Mouse (Mus musculus) T-helper 17 cell (primary cell): ENCODE measurements around the gene Wdr77.
"Not testable (repeated sequence)": the region's sequence is repeated elsewhere in the genome, so short reads cannot be mapped to it uniquely, and the experiment has no call there.

ENCODE experiments used
- in situ Hi-C, 2 experiments: fragments of 300-600 bp; cut with MboI, MseI; formaldehyde crosslinking; loops; 1 replicate in 1 of 2; 2 replicates in 1 of 2; pipeline ENCODE4 v1.15.1; 2025; ENCODE audit warnings: high pct_unique_total_duplicates in 2 of 2

The Wdr77 gene

DNA sequence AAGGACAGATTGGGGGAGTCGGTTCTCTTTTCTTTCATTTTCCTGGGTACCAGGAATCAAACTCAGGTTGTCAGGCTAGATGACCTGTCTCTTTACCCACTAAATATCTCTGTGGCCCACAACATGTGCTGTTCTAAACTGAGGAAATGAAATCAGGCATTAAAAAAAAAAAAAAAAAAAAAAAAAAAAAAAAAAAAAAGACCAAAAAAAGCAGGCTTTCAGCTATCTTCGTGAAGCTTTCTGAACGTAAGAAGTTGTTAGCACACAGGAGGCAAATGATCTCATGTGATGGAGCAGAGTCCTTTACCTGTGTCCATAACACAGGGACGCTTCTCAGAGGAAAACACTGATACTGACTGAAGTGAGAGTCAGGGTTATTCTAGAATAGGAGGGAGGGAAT lies 23.1 kb upstream of the Wdr77 start:
- in situ Hi-C loops, result no loop called here

DNA sequence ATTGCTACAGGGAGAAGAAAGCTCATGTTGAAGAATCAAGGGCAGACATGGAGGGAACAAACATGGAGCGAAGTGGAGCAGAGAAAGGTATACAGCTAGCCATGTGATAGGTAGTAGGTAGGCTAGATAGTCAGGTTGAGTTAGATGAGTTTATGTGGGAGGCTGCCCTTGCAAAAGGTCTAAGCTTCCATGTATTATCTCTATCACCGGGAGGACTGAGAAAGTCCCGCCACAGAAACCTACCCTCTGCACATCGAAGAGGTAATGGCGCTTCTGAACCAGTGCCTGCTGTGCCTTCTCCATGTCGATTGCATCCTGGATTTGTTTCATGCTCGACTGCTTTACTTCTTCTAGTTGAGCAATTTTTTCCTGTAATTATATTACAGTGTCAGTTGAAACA lies 7.8 kb upstream of the Wdr77 start:
- in situ Hi-C loops, result loop anchor here in 1 of 2 experiments (10.0 to 25.0 kb wide), 2 partner anchors 1386 to 1843 kb away; partner anchors contain the start of gene Rbm15

DNA sequence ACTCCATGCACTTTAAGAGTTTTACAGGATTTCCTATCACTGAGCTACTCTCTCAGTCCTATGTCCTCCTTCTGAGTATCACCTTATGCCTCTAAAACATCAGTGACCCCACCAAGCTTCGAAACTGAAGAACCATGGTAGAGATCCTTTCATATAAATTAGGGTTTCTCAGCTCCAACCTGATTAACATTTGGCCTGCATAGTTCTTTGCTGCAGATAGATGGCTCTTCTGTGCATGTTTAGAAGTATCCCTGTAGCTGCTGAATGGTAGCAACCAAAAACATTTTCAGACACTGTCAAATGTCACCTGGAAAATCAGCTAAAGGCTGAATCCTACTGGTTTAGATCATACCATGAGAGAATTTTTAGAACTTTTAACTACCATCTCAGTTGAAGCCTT lies 1.9 kb upstream of the Wdr77 start:
- in situ Hi-C loops, result loop anchor here in 1 of 2 experiments (5.0 to 25.0 kb wide), 4 partner anchors 60 to 1838 kb away; partner anchors contain the start of genes Ddx20 and Rbm15

DNA sequence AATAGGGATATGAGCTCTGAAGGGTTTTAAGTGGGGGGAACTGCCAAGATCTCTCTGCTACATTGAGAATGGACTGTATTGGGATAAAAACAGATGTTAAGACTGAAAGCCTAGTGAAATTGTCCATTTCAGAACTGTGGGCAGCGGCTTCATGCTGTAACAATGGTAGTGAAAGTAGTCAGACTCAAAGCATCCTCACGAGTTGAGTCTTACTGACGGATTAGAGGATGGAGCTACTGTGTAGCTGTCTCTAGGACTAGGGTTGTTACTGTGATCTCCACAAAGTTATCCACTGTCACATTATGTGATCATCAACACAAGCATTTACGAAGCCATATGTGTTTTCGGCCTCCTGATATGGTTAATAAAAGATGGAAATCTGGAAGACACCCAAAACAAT lies 965 bp upstream of the Wdr77 start:
- in situ Hi-C loops, result loop anchor here in 1 of 2 experiments (5.0 to 25.0 kb wide), 4 partner anchors 61 to 1837 kb away; partner anchors contain the start of genes Ddx20 and Rbm15

DNA sequence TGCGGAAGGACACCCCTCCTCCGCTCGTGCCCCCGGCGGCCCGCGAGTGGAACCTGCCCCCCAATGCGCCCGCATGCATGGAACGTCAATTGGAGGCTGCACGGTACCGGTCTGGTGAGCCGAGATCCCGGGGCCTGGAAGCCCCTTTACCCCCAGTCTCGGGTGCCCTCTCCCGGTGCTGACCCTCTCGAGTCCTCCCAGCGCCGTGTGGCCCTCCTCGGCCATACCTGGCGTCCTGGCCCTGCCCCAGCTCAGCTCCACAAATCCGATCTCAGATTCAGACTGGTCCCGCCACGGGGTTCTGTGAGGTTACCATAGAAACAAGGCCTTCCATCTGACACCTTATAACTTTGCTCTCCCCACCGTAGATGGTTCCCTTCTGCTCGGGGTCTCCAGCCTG lies 416 bp downstream of the Wdr77 start:
- in situ Hi-C loops, result loop anchor here in 1 of 2 experiments (5.0 to 25.0 kb wide), 4 partner anchors 62 to 1835 kb away; partner anchors contain the start of genes Ddx20 and Rbm15

DNA sequence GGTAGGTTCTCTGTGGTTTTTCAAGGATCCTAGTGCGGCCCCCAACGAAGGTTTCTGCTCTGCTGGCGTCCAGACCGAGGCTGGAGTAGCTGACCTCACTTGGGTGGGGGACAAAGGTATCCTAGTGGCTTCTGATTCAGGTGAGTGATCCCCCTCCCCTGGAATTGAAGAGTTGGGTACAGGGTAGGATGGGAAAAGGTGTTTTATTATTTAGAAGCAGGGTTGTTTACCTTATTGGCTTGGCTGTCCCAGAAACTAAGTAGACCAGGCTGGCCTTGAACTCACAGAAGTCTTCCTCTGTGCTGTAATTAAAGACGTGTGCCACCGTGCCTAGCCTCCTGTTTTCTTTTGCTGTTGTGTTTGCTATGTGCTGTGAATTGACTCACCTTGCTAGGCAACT lies 830 bp downstream of the Wdr77 start, which contains the start of gene Atp5f1:
Gene Atp5f1, minus strand, starts transcription at position 101 of the 400 bp plus-strand sequence.
- in situ Hi-C loops, result loop anchor here in 1 of 2 experiments (5.0 to 25.0 kb wide), 4 partner anchors 63 to 1835 kb away; partner anchors contain the start of genes Ddx20 and Rbm15

DNA sequence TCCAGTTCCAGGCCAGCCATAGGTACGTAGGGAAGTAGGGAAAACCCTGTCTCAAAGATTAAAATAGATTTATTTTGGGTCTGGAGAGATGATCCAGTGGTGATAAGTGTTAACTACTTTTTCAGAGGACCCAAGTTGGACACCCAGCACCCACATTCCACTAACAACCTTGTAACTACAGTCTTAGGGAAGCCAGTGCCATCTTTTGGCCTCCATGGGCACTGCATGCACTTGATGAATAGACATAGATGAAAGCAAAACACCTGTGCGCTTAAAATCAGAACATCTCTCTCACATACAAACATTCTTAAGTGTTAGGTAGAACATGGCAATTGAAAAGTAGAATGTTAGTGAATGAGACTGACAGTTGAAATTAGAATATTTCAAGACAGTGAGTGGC lies 1.5 kb downstream of the Wdr77 start:
- in situ Hi-C loops, result loop anchor here in 1 of 2 experiments (25.0 kb wide), 1 partner anchor 1377 kb away; the partner anchor contains the start of gene Rbm15

DNA sequence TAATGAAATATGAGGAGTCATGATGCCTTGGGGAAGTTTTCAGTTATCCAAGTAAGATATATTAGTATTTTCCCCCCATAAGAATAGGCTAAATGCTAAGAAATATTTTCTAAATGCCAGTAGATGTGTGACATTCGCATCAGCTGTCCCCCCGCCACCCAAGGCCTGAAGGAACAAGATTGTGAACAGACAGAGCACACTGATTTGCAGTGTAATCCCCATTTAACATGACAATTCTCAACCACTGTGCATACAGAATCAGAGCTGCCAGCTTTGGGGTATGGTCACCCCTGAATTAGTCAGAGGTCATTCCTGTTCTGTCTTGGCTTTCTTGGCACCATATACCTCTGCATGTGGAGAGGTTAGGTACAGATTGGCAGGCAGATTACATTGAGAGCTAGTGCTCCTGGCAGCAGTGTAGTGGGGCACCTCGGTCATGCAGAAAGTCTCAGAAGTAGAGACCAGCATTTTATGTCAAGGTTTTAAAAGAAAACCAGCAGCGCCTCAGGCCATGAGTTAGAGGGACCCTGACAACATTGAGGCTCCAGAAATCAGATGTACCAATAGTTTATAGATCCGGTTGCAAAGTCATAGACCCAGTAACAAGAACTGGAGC lies 12.8 kb downstream of the Wdr77 start:
- in situ Hi-C loops, result loop anchor here in 1 of 2 experiments (25.0 kb wide), 1 partner anchor 1365 kb away; the partner anchor contains the start of gene Rbm15

DNA sequence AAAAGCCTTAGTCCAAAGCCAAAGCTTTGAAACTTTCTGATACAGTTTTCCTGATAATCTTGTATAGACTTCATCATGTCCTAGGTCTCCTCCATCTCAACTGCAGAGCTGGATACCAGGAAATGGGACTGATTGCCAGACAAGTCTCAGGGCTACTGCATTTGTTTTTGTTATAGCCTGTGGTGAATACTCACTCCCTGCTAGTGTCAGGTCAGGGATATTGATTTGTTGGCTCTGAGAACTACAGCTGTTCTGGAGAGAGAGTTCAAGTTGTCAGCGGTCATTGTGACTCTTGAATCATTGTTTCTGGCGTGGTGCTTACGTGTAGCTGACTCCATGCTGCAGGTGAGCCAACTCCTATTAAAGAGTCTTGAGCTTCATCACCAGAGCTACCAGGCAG lies 14.2 kb downstream of the Wdr77 start, which contains the start of gene Ovgp1:
Gene Ovgp1, plus strand, starts transcription at position 301 of the 400 bp plus-strand sequence.
- in situ Hi-C loops, result loop anchor here in 1 of 2 experiments (25.0 kb wide), 1 partner anchor 1364 kb away; the partner anchor contains the start of gene Rbm15

DNA sequence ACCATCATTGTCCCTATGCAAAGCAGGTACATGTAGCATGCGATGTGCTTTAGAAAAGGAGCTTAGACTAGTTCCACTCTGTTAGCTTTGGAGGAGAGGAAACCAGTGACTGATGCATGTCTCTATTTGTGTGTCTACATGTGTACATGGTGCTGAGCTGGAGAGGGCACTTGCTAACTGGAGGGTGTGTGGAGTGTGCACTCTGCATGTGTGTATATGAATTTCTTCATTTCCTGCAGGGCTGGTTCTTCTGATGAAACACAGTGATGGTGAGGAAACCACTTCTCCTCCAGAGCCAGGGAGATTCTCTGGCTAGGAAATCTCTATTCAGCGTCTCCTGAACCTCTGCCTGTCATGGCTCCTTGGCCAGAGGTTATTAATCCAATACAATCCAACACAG lies 15.0 kb downstream of the Wdr77 start:
- in situ Hi-C loops, result loop anchor here in 1 of 2 experiments (25.0 kb wide), 1 partner anchor 1363 kb away; the partner anchor contains the start of gene Rbm15

DNA sequence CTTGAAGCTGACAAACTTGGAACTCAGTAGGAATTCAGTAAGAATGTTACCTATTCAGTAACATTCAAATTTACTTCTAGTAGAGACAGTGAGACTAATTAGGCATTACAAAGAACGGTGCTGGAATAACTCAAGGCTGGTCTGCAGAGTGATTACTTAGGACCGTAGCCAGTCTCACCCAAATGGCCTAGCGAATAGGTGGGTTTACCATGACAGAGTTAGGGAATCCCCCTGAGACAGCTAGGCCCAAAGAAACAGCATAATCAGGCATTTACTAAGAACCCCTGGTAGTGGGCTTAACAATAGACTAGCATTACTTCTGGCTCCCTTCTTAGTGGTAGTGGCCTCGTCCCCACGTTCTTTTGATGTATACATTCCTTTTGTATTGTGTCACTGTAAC lies 30.4 kb downstream of the Wdr77 start:
- in situ Hi-C loops, result loop anchor here (5.0 kb wide), 4 partner anchors 48 to 458 kb away; no protein-coding TSS in a partner anchor

DNA sequence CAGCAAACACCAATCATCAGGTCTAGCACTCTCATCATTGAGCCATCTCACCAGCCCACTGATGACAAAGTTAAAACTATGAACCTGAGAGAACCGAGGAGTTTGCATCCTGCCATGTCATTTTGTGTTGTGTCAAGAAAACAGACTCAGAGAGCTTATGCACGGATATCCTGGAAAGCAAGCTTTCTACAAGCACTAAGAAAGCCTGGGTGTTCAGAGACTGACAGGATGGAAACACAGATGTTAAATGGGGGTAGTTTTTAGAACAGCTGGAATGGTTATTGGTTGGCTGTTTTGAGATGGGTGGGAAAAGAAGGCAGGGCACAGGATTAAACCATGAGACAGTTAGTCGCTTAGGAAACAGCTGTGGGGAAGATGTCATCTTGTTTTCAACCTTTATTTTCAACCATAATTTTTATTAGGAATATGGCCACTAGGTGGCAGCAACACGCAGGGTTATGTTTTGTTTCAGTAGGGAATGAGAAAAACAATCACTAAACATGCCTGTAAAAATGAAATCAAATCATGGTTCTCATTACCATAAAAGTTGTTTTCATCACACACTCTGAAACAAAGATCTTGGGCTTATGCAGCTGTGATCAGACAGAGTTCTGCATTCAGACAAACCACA lies 32.6 kb downstream of the Wdr77 start:
- in situ Hi-C loops, result loop anchor here (5.0 kb wide), 4 partner anchors 46 to 456 kb away; no protein-coding TSS in a partner anchor

DNA sequence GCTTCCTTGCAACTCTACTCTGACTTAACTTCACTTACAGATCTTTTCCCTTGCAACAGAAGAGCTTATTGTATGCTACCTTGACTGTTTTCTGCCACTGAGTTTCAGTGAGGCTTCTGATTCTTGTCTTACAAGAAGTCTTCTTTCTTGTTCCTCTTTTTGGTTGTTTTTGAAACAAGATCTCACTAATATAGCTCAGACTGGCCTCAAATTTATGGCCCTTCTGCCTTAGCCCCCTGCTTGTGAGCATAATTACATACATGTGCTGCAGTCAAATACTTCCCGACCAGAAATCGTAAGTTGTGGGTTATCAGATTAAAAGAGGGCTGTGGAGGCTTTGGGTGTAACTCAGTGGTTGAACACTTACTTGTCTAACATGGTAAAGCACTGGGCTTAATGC lies 35.6 kb downstream of the Wdr77 start:
- in situ Hi-C loops, result loop anchor here (5.0 kb wide), 4 partner anchors 43 to 453 kb away; no protein-coding TSS in a partner anchor

DNA sequence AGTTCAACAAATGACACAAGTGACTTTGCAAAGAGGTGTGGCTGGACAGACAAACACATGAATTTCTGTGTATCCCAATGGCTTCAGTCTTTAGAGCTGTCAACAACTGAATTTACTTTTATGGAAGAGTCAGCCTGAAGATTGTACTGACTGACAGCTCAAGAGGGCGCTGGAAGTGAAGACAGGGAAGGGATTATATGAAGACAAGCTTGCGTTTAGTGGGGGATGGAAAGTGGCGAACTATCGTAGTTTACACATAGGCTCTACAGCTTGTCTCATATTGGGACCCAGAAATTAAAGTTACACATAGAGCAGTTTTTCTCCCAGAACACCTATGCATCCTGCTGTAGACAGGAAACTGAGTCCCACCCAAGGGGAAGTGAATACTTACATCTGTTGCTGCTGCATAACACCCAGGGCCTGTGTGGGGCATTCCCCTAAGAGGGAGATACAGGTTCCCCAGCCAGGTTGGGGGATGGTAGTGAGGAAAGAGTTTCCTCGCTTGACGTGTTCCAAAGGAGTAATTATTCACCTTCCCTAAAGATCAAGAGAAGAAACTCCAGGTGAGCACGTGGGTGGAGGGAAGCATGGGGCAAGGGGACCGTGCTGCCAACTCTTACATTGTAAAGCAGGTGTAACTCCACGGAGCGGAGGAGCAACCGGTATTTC lies 41.7 kb downstream of the Wdr77 start:
- in situ Hi-C loops, result no loop called here

DNA sequence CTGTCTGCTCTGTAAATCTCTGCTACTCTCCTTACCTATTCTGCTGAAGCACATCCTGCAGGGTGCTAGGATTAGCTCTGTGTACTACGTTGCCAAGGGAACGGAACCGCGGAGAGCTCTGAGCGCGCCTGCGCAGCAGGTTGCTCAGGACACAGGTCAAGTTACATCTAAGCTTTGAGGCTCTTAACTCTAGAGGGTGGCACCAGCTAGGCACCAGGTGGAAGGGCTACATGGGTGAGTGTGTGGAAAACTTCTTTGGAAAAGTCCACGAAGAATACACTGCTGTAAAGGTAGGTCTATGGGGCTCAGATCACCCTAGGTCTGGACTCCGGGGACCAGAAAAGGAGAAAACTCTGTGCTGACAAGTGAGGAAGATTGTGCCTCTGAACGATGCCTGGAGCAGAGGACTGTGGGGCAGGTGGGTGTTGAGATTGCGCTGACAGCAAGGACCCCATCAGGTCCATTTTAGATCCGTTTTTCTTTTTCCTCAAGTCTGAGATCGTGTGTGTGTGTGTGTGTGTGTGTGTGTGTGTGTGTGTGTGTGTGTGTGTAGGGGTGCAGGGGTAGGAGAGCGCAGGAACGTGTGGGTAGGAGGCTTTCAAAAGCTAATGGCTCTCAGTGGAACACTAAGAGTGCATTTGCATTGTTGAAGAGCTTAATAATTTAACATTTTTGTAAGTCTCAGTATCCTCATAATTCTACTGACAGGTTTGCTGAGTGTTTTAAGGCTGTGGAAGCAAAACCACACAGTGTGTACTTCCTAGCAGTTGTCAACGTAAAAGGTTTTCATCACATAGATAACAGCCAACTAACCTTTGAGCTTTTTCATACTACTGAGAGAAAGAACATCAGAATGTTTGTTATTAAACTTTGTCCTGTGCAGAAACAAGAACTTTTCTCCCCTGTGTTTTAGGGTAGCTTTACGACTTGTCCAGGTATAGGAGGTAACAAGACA lies 42.5 kb downstream of the Wdr77 start:
- in situ Hi-C loops, result no loop called here

DNA sequence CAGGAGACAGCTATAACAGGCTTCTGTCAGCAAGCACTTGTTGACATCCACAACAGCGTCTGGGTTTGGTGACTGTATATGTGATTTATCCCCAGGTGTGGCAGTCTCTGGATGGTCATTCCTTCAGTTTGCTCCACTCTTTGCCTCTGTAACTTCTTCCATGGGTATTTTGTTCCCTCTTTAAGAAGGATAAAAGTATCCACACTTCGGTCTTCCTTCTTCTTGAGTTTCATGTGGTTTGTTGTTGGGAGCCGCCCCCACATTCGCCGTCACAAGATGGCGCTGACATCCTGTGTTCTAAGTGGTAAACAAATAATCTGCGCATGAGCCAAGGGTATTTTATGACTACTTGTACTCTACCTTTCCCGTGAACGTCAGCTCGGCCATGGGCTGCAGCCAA lies 44.2 kb downstream of the Wdr77 start:
- in situ Hi-C loops, result not testable (repeated sequence)

DNA sequence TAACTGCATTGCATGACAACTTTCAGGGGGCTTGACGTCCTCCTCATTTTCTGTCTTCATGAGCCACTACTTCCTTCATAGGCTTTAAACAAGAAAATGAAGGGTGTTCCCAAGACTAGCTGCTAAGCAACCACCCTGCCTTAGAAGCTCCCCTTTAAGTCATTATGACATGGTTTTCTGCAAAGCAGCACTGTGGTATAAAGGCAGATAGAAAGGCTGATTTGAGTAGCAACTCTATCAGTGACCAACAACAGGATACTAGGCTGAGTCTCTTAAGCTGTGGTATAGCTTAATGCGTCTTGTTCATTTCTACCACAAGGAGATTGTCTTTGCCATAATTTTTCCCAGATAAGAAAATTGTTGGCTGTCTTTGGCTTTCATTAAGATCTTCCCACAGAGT lies 55.4 kb downstream of the Wdr77 start, which contains the start of gene Pifo:
Gene Pifo, minus strand, starts transcription at position 101 of the 400 bp plus-strand sequence.
- in situ Hi-C loops, result no loop called here
